Mouse (Mus musculus) spleen, adult 2 months (tissue): ENCODE measurements around the gene Slc4a4. TPM values are rescaled to one million over a fixed set of nuclear protein-coding genes. Genes with fewer than 3 reads are reported as not detected.

ENCODE experiments used
- DNase-seq, 2 experiments: peaks; one replicate each; pipeline versions ENCODE4 v3.0.0 to v3.0.0-alpha.2; 2012 to 2021; ENCODE audit warnings: low spot score in 2 of 2, low read depth in 1 of 2
- H3K27ac ChIP-seq: fragments of 200-500 bp; 2 replicates; pipeline ENCODE4 v1.5.1; 2012; ENCODE audit warnings: low read length, inconsistent platforms; ENCODE audit not compliant: insufficient read depth
- H3K27me3 ChIP-seq: fragments of 200-500 bp; 2 replicates; pipeline ENCODE4 v1.6.1; 2012; ENCODE audit warnings: mild to moderate bottlenecking, moderate library complexity, low read length, inconsistent platforms; ENCODE audit not compliant: control insufficient read depth, insufficient read depth
- H3K36me3 ChIP-seq: fragments of 200-500 bp; 2 replicates; pipeline ENCODE4 v1.6.1; 2012; ENCODE audit warnings: mild to moderate bottlenecking, low read length, inconsistent platforms; ENCODE audit not compliant: control insufficient read depth, insufficient read depth
- H3K4me1 ChIP-seq: fragments of 200-500 bp; 2 replicates; pipeline ENCODE4 v1.6.1; 2011; ENCODE audit warnings: inconsistent platforms; ENCODE audit not compliant: control insufficient read depth, insufficient read depth, insufficient read length
- H3K4me3 ChIP-seq: fragments of 200-500 bp; 2 replicates; pipeline ENCODE4 v1.5.1; 2011; ENCODE audit warnings: mild to moderate bottlenecking, inconsistent platforms; ENCODE audit not compliant: insufficient read depth, insufficient read length; ENCODE audit errors: extremely low read depth
- CTCF ChIP-seq: fragments of 200-500 bp; IDR thresholded peaks from 2 replicates; pipeline ENCODE4 v1.5.1; 2011; ENCODE audit warnings: mild to moderate bottlenecking, inconsistent platforms; ENCODE audit not compliant: insufficient read depth, insufficient read length, insufficient replicate concordance; ENCODE audit errors: extremely low read depth
- POLR2A ChIP-seq: fragments of 200-500 bp; IDR thresholded peaks from 2 replicates; pipeline ENCODE4 v1.6.1; 2011; ENCODE audit warnings: low read depth, low read length, inconsistent platforms
- WGBS: fragments of 180-500 bp; shearing (Covaris S2); methylation state at CpG from one replicate; pipeline ENCODE4 v1.1.7; 2018; 5-methylcytosine and 5-hydroxymethylcytosine counted together
- polyA plus RNA-seq: library from polyadenylated mRNA; depleted of rRNA; stranded (reverse); fragments of >200 nt; gene quantifications from 2 replicates; pipeline ENCODE4 v1.2.3, GENCODE M21; 2012; rRNA removed

Gene Slc4a4
- polyA plus RNA-seq, 1 experiment, result 0.14 TPM

DNA sequence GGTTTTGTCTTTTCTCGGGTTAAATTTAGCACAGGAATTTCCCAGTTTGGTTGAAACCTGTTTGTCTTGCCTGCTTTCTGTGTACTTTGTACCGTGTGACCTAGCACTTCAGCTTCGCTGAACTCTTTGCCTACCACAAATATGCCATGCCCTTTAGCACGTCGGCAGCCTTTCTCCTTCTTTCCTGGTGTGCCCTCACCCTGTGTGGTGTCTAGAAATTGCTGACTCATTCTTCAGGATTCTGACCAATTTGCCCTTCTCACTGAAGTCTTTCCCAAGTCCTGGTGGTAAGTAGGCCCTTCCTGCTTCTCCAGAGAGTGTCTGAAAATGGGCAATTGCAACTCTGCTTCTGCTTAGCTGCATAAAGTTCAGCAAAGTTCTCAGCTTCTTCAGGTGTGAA, 391.0 kb downstream of the Slc4a4 start:
- no peak overlapping the region for H3K27ac ChIP-seq
- H3K4me1 ChIP-seq, result no peaks in the 10 kb centered on the region
- no peaks in the 10 kb centered on the region for H3K36me3 ChIP-seq
- TF ChIP-seq CTCF, result no peak
- TF ChIP-seq POLR2A, result no peak
- H3K27me3 ChIP-seq, result no peaks in the 10 kb centered on the region
- 64% methylated on average over 5 of the region's 5 CpGs for WGBS
- no peak for DNase-seq
- H3K4me3 ChIP-seq, result no peak overlapping the region

DNA sequence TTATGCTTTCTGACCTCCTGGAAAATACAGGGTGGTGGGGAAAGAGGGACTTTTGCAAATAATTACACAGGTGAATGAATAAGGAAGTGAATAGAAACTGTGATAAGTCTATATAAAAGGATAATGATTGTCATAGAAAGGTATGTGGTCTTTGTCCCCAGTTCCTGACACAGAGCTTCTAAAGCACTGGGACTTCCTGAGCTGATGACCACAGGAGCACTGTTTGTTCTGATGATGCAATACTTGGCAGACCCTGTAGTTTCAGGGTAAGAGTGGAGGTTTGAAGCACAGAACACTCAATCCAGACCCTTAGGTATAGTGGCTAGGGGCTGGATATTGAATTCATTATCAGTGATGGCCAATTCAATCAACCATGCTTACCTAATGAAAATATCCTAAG, 391.7 kb downstream of the Slc4a4 start:
- H3K27me3 ChIP-seq, result no peaks in the 10 kb centered on the region
- DNase-seq, result no peak
- no peaks in the 10 kb centered on the region for H3K4me1 ChIP-seq
- TF ChIP-seq POLR2A (no peak), CTCF (no peak)
- no peaks in the 10 kb centered on the region for H3K36me3 ChIP-seq
- H3K27ac ChIP-seq, result no peak overlapping the region
- no peak overlapping the region for H3K4me3 ChIP-seq

DNA sequence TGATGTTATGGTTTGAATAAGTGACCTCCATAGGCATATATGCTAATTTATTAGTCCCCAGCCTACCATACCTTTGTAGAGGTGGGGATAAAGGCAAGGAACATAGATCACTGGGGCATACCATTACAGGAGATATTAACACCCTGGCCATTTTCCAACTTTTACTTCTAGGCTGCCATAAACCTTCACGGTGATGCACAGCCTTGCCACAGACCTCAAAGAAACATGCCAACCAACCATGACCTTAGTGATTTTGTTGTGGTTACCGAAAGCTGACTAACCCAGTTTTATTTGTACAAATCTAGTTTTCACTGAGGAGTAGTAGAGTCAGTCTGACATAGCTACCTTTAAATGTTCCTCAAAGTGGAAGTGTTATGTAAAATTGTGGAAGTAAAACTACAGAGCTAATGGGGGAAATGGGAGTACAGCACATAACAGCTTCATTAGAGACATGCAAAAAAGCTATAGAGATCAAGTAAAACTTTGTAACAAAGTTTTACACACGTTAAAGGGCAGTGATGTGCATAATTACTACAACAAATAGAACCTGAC, 393.8 kb downstream of the Slc4a4 start:
- Histone ChIP-seq H3K27me3 (no peaks in the 10 kb centered on the region), H3K4me3 (no peak overlapping the region), H3K4me1 (no peaks in the 10 kb centered on the region), H3K36me3 (no peaks in the 10 kb centered on the region), H3K27ac (no peak overlapping the region)
- TF ChIP-seq CTCF (no peak), POLR2A (no peak)
- 32% methylated on average over 3 of the region's 3 CpGs for WGBS
- no peak for DNase-seq

Other genes with a start within 250 kb of the Slc4a4 start
- 12.0 and 18.6 TPM in 2 replicates for gene Grsf1, start 210.6 kb upstream of the Slc4a4 start, polyA plus RNA-seq
- gene Mob1b, start 166.0 kb upstream of the Slc4a4 start, polyA plus RNA-seq, result 1.1 and 1.3 TPM in 2 replicates
- gene Dck, start 121.8 kb upstream of the Slc4a4 start, polyA plus RNA-seq, result 6.7 and 8.6 TPM in 2 replicates